Mouse (Mus musculus) c-Kit-positive CD71-positive TER-119-positive erythroid progenitor cells, embryonic 14.5 days (primary cell): ENCODE measurements around the gene Fads6.

Experiments
- DNase-seq: peaks from one replicate; pipeline ENCODE4 v3.0.0-alpha.2; 2013; ENCODE audit warnings: low spot score

Fads6 gene

DNA sequence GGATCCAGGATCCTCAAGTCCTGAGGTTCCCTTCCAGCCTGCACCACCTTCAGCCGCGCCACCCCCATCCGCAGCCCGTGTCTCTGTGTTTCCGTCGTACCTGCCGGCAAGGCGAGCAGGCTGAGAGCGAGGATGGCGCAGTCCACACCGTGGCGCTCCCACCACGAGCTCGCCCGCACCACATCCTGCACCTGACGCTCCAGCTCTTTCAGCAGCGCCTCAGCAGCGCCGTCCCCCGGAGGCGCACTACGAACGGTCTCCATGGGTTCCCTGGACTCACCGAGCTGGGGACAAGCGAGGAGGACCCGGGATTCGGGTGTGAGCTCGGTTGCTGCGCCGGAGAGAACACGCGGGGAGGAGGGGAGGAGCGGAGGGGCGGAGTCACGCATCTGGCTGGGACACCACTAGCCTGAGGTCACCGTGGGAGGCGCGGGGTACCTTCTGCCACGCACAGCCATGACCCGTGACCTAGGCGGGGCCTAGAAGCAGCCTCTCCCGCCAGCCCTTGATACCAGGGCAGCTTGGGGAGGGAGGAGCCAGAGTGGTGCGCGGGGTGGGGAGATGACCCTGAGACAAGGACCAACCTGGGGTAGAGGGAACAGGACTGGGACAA, at the start of gene Fads6:
Gene Fads6, minus strand, starts transcription at position 450 of the 613 bp plus-strand sequence.
- DNase-seq: no peak

DNA sequence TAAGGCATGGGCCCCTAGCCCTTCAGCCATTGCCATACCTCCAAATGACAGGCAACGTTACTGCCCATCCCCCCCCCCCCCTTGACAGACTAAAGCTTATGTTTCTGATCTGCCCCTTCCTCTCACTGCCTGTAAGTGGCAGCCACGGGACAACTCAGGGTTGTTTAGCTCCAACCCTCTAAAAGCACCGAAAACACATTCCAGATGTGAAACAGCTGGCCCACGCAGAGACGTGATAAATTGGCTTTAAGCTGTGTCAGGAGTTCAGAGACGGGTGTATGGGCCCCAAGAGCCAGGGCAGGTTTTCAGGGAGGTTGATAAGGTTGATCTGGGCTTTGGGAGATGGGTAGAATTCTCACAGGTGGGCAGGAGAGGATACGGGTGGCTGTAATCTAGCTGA, 48.1 kb upstream of the Fads6 start:
- DNase-seq: no peak

DNA sequence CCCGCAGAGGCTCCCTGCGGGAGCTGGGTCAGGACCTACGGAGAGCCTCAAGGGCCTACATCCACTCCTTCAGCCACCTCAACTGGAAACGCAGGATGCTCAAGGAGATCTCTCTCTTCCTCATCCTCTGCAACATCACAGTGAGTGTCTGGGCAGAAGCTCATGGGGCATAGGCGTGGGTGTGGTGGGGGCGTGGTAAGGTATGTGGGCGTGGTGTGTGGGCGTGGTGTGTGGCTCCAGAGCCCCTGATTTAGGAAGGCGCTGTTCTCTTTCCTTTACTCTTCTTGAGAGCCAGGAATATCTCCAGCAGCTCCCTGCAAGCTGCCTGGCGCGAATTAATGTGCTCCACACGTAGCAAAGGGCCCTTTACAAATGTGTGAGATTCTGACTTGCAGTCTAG, 47.5 kb upstream of the Fads6 start:
- no peak for DNase-seq

DNA sequence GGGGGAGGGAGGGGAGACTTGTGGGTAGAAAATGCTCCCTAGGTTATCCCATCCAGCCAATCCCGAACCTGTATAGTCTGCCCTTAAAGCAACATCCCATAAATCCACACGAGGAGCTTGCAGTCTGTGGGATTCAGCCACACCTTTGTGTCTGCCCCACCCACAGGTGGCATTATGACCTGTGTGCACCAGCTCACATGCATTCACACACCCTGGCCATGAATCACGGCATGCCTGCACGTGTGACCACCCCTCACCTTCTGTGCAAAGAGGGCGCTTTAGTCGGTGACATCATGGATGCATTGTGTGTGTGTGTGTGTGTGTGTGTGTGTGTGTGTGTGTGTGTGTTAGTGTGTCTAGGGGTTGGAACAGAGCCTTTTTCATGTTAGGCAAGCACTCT, 44.4 kb upstream of the Fads6 start:
- no peak for DNase-seq

DNA sequence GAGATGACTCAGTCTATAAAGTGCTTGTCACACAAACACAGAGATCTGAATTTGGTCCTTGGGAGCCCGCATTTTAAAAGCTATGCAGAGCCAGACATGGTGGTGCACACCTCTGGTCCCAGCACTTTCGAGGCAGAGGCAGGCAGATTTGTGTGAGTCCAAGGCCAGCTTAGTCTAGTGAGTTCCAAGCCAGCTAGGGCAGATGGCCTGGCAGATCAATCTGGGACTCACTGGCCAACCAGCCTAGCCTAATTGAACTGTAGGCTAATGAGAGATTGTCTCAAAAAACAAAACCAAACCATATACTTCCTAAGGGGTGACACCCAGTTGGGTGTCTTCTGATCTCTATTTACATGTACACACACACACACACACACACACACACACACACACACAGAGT, 43.8 kb upstream of the Fads6 start:
- no peak for DNase-seq

DNA sequence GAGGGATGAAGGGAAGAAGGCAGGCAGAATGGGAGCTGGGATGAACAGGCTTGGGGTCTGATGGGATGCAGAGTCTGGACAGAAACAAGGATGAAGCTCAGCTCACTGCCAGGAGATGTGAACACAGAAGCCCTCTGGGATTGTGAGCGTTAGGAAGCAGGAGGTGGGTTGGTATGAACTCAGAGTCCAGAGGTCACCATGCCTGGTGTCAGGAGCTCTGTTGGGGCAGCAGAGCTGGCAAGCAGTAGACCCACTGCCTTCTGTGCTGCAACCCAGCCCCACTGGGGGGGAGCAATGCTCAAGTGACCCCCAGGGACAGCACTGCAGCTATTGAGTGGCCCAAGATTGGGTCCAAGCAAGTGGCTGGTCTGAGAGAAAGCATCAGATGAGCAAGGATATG, 40.4 kb upstream of the Fads6 start:
- no peak for DNase-seq

DNA sequence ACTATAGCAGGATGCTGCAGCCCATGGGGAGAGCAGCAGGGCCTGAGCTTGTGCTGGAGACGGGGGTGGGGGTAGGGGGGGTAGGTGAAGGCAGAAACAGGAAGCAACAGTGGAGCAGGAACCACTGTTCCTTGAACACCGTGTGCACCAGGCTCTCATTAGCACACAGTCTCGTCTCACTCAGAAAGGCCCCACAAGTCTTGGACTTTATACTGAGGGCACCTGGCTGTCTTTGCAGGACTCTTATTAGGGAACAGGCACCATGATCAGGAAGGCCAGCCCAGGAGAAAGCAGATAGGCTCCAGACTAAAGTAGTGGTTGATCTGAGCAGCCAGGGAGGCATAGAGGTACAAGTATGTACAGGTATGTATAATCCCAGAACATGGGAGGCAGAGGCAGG, 39.9 kb upstream of the Fads6 start:
- DNase-seq: no peak

DNA sequence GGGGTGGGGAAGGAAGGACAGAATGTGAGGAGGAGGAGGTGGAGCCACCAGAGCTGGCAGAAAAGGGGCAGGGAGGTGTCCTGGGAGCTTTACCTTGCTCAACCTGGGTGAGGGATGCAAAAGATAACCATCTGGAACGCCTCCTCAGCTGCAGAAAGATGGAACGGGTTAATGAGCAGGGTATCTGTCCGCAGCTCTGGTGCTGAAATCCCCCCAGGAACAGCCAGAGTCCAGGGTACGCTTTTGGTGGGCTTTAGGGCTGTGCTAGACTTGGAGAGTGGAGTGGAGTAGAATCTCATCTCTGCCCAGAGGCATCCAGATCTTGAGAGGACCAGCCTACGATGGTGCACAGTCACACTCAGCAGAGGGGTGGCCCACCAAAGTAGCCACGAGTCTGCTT, 38.7 kb upstream of the Fads6 start:
- DNase-seq: no peak

DNA sequence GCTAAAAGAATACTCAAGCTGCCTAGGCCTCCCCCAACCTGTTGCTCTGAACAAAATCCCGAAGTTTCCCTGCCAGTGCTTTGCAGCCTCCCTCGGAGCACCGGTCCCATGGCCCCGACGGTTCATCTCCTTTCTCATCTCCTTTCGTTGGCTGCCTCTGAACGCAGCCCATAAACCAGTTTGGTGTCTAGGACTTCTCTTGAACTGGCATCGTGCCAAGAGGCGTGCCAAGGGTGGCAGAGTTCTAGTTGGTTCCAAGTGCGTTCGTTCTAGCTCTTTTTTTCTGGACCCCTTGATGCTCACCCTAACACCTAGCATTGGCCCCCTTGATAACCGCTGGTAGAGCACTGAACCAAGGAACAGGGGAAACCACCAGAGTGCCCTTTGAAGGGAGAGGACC, 37.8 kb upstream of the Fads6 start:
- DNase-seq: no peak

DNA sequence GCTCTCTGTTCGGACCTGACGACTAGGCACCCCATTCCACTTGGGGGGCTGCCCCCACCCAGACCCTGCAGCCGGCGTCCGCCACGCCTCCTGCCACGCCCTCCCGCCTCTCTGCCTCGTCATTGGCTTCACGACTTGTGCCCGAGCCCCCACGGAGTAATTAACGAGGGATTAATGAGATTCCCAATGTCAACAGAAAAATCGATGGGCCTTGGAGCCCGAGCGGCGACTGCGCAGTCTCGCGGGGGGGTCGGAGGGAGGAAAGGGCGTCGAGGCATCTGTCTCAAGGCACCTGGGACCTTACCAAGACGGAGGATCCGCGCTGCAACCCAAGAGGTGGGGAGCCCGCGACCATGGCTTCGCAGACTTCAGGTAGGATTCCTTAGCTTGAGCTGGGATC, 37.1 kb upstream of the Fads6 start, which contains the start of gene Otop3:
Gene Otop3, plus strand, starts transcription at position 201 of the 400 bp plus-strand sequence.
- DNase-seq: no peak

DNA sequence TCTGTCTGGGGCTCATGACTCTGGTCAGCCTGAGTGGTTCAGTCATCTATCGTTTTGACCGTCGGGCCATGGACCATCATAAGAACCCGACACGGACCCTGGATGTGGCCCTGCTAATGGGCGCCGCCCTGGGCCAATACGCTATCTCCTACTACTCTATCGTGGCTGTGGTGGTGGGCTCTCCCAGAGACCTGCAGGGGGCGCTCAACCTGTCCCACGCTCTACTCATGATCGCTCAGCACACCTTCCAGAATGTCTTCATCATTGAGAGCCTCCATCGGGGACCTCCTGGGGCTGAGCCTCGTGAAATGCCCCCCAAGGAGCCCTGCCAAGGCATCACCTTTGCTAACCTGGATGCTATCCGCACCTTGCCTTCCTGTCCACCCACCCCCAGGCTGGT, 31.9 kb upstream of the Fads6 start:
- DNase-seq: no peak

DNA sequence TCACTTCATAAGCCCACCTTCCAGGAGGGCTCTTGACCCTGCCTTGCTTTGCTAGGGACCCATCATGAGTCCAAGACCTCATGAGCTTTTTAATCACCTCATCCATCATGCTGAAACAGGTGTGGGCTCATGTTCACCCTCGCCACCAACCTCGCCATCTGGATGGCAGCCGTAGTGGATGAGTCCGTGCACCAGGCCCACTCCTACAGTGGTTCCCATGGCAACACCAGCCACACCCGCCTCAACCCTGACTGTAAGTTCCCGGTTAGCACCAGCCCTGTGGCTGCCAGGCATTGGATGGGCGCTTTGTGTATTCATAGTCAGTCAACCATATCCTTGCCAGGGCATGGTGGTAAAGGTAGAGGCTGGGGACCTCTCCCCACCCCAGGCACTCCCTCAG, 29.3 kb upstream of the Fads6 start:
- DNase-seq: no peak

DNA sequence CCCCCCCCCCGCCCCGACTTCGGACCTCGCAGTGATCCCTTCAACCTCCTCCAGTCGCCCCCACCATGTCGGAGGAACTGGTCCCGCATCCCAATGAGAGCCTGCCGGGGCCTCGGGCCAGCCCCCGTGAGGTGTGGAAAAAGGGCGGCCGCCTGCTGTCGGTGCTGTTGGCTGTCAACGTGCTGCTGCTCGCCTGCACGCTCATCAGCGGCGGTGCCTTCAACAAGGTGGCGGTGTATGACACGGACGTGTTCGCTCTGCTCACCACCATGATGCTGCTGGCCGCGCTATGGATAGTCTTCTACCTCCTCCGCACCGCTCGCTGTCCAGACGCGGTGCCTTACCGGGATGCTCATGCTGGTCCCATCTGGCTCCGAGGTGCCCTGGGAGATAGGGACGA, 25.9 kb upstream of the Fads6 start:
- no peak for DNase-seq

DNA sequence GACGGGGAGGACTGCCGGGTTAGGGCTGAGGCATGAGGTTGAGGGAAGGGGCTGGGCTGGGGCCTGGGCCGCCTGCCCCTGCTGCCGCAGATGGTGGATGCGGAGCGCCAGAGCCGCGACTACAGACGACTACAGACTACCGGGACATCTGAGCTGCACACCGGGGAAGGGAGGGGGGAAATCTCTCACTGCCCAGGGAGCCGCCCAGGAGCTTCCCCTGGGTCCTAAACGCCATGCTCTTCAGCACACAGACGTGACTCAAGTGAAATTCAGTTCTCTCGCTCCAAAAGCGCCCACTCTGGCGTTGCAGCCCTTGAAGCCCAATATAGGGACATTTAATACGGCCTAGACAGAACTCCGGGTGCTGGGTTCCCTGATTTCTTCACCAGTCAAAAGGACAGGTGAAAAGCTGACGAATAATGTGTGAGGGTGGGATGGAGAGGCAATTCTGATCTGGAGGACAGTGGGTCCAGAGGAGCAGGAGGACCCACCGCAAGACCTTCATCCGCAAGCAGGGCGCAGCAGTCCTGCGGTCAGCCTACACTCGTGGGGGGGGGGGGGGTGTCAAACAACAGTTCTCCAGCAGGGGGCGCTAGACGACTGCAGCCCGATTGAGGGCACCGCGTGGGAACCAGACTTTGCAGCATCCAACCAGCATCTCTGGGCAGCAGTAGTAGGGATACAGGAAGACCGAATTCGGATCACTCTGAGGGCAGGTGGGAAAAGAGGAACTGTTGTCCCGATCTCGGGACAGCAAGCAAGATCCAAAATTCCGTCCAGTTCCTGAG, 24.6 kb upstream of the Fads6 start, which contains the start of gene Ush1g:
Gene Ush1g, minus strand, starts transcription at position 136 of the 788 bp plus-strand sequence.
- DNase-seq: peak; percentile 38

DNA sequence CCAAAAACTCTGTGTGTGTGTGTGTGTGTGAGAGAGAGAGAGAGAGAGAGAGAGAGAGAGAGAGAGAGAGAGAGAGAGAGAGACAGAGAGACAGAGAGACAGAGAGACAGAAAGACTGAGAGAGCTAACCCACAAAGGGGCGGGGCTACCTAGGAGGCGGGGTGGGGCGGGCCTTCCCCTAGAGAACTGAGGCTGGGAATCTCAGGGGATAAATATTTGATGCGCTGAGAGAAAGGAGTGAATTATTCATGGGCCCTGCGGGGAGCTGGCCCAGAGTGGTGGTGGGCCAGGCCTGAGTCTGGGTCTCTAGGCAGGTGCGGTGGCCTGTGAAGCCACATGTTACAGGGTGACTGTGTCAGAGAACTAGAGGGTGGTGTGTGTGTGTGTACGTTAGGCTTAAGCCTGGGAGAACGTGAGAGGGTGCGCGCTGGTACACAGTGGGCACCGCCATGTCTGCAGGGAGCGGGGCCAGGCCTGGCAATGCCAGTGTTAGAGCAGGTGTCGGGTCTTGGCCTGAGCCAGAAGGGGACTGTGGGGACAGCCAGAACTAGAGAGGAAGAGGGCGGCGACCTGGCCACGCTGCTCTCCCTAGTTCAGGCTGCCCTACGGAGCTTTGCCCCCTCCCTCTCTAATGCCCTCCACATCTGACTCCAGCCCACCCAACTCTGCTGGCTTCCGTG, 22.4 kb upstream of the Fads6 start:
- no peak for DNase-seq

DNA sequence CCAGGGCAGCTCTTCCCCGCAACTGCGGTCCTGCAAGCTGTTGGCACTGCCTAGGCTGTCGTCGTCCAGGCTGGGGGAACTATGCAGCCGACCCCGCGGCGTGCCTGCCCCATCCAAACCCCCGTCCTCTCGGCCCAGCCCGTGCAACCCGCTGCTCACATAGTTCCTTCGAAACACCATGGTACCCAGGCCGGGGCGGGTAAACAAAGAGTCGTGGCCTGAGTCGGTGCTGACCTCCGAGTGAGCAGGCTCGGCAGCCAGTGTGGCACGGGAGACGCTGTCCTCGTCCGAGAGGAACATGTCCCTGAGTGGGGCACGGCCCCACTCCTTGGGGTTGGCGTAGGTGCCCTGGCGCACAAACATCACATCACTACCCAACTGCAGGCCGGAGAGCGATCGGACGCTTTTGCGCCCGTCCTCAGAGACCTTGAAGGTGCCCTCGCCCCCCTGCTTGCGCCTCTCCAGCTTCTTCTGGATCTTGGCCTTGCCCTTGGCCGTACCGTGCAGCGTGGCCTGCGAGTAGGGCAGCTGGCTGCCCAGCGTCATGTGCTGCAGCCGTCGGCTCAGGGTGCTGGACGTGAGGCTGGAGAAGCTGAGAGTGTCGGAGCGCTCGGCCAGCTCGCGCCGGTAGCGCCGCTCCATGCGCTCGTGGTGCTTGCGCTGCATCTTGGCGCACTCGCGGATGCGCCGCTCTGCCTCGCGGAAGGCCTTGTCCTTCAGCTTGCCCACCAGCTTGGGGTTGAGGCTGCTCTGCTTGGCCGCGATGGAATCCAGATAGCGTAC, 21.0 kb upstream of the Fads6 start:
- DNase-seq: no peak

DNA sequence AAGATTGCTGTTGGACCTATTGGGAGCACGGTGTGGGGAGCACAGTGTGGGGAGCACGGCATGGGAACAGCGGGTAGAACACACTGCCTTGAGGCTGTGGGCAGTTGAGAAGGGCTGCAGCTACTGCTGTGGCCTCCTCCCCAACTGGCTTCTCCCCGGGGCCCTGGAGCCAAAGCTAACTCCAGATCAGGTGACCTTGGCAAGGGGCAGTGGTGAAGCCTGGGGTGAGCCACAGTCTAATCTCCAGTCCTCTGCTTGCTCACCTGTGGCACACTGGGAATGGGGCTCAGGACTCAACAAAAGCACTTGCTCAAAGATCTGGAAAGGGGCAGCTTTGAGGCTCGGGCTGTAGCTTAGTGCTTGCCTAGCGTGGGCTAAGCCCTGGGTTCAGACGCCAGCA, 19.7 kb upstream of the Fads6 start:
- DNase-seq: no peak

DNA sequence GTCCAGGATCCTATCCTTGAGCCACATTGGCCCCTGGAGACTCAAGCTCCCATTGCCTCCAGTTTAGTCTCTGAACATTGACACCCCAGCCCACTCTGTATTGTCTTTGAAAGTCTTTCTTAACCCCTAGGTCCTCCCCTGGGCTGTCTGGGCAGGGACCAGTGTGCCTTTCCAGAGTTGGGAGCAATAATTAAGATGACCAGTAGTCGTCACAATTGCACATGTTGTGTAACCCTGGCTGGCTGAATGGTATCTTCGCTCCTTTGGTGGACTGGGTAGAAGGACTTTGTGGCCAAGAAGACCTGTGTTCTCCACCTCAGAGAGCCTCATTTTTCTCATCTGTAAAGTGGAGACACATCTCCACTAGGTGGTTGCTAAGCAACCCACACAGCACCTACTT, 16.8 kb upstream of the Fads6 start:
- no peak for DNase-seq

DNA sequence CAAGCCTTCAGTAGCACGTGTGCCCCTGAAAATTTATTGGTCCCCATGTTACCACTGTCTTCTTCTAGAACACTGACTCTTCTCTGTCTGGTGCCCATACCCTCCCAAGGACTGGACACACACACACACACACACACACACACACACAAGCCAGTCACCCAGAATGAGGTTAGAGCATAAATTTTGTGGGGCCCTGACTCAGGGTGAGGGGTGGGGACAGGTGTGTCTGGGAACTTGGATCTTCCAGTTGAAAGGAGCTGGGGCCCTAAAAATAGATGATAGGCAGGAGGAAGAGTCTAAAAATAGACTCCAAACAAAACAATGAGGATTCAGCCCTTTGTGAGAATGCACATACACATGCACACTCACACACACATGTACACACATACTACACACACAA, 11.3 kb upstream of the Fads6 start:
- no peak for DNase-seq

DNA sequence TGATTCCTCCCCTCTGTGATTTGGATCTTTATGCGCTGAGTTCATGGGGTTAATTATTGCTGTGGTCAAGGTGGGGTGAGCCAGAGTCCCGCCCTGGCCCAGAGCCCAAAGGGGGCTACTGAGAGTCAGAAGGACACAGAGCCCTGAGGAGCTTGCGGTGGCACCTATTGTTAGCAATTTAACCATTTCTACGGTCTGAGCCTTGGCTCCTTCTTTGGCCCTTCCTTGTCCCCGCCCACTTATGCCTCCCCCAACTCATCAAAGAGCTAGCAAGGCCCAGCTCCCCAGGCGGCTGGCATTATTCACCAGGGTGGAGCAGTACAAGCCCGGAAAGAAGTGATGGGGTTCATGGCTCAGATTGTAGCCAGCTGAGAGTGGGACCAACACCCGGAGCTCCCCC, 9.4 kb upstream of the Fads6 start, which contains the start of gene Otop2:
Gene Otop2, plus strand, starts transcription at position 301 of the 400 bp plus-strand sequence.
- no peak for DNase-seq

DNA sequence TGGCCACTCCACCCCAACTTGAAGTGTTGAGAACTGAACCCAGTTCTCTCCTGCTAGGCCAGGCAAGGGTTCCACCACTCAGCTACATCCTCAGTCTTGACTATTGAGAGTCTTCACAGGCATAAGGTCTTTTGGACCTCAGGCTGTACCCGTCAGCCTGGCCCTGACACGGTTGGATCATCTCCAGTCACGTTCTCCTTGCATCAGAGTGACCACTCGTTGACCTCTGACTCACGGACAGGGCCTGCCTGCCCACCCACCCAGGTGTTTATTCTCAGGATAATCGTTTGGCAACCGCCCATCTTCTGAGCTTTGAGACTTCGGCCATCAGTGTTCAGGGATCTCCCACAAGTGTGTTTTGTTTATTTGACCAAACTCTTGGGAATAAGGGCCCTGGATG, 5.7 kb upstream of the Fads6 start:
- no peak for DNase-seq

DNA sequence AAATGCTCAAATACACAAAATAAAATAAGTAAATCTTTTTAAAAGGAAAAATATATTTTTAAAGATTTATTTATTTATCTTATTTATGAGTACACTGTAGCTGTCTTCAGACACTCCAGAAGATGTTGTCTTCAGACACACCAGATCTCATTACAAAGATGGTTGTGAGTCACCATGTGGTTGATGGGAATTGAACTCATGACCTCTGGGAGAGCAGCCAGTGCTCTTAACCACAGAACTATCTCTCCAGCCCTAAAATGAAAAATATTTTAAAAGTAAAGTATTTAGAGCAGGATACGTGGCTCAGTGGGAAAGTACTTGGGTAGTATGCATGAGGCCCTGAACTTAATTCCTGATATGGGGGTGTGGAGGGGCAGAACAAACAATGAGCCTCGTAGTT, 3.9 kb upstream of the Fads6 start:
- no peak for DNase-seq
